Mouse (Mus musculus): ENCODE measurements around the gene Gm45062. TPM values are rescaled to one million over a fixed set of nuclear protein-coding genes. Genes with fewer than 3 reads are reported as not detected.
"Not testable (repeated sequence)": the region's sequence is repeated elsewhere in the genome, so short reads cannot be mapped to it uniquely, and the experiment has no call there.

The Gm45062 gene
- polyA plus RNA-seq, 1 experiment from 2014 or later = 12.1 TPM

DNA sequence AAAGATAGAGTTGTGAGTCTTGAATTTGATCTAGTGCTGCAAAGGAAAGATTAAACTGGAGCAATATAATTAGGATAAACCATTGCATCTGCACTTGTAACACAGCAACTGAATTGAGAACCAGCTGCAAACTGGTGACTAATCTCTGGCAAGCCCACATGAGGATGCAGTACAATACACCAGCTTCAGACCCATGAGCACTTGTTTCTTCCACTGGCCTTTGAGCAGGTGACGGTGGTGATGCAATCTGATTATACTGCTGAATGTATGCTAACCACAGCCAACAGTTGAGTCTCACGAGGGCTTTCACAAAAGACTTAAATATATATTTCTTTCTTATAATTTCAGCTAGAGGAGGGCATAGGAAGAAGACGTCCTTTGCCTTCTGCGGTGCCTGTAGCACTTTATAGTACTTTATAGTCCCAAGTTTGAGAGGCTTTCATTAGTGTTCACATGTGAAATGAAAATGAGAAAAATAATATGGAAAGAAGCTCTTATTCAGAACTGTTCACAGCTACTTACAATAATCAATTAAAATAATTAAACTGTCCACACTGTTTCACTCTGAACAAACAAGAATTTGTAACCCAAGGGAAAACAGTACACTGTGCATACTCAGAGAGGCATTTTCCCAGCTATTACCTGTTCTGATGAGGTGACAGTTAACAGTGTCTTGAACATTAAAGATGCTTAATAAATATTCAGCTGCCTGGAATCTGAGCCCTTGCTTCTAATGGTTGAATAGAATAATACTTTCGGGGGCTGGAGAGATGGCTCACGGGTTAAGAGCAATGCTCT, 40.0 kb downstream of the Gm45062 start:
- H3K9ac ChIP-seq (ENCODE audit: low read length) = no peak overlapping the region
- H3K4me2 ChIP-seq (ENCODE audit: low read depth, low read length) = no peak overlapping the region
- no peak overlapping the region for H3K27ac ChIP-seq (ENCODE audit: low read length)
- H3K4me1 ChIP-seq (replicated peaks; ENCODE audit: control insufficient read depth, insufficient read depth, low read length) = no peaks in the 10 kb centered on the region
- H3K9me3 ChIP-seq (ENCODE audit: control insufficient read depth, low read length) = no peaks in the 10 kb centered on the region
- WGBS = 85% methylated on average over 6 of the region's 6 CpGs
- H3K36me3 ChIP-seq (ENCODE audit: control insufficient read depth, insufficient read depth, low read length) = no peaks in the 10 kb centered on the region
- ATAC-seq (ENCODE audit: low read depth) = no peak
- H3K27me3 ChIP-seq (ENCODE audit: control insufficient read depth, insufficient read depth, low read depth, low read length) = no peaks in the 10 kb centered on the region
- no peak overlapping the region for H3K4me3 ChIP-seq (ENCODE audit: low read length)

DNA sequence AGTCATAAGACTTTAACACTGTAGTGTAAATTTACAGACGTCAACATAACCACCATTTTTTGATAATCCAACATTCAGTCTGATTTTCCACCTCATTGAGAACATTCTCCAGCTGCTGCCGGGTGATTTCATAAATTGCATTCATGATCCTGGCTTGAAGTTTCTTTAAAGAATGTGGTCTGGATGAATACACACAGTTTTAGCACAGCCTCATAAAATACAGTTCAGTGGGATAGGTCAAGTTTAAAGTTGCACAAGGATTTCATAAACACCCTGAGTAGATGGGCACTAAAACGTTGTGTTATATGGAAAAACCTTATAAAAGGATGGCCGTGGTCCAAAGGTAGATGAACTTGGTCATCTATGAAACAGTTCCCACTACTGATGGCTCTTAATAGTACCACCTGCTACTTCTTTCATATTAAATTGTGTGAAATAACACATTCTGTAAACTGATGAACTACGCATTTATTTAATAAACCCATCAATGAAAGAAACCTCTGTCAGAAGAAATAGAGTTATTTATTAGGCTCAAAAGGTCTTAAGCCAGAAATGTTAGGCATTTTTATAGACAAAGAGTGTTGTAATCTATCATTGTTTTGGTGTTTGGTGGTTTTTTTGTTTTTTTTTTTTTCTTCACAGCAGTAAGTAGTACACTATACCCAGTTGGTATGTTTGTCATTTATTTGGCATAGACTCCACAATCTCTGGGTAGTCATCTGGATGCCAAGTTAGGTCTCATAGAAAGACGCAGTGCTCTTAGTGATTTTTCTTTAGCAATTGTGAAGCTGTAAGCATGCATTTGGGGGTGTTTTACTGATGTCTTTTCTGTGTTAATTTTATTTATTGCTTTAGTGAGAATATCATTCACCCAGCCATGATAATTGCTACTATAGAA, 48.9 kb downstream of the Gm45062 start:
- Histone ChIP-seq H3K9ac (ENCODE audit: low read length) (no peak overlapping the region), H3K36me3 (ENCODE audit: control insufficient read depth, insufficient read depth, low read length) (no peaks in the 10 kb centered on the region), H3K27ac (ENCODE audit: low read length) (no peak overlapping the region), H3K9me3 (ENCODE audit: control insufficient read depth, low read length) (no peaks in the 10 kb centered on the region), H3K4me2 (ENCODE audit: low read depth, low read length) (no peak overlapping the region), H3K4me3 (ENCODE audit: low read length) (no peak overlapping the region), H3K4me1 (replicated peaks; ENCODE audit: control insufficient read depth, insufficient read depth, low read length) (no peaks in the 10 kb centered on the region), H3K27me3 (ENCODE audit: control insufficient read depth, insufficient read depth, low read depth, low read length) (no peaks in the 10 kb centered on the region)
- no peak for ATAC-seq (ENCODE audit: low read depth)
- 74% methylated on average over 6 of the region's 6 CpGs for WGBS

DNA sequence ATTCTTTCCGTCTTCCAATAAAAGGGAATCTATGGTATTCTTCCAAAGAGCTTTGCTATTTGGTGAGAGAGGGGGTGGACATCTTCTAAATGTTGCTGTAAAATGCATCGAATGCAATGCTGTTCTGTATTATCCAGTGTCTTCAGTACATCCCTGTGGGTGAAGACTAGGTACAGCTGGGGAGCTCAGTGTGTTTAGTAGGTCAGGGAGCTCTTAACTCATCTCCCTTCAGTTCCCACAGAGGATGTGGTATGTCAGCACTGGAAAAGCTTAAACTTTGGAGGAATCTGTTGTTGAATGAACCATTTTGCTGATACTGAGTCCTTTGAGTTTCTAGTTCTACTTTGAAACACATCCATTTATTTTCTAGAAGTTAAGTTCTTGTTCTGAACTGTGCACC, 53.3 kb downstream of the Gm45062 start:
- no peaks in the 10 kb centered on the region for H3K36me3 ChIP-seq (ENCODE audit: control insufficient read depth, insufficient read depth, low read length)
- no peaks in the 10 kb centered on the region for H3K9me3 ChIP-seq (ENCODE audit: control insufficient read depth, low read length)
- no peaks in the 10 kb centered on the region for H3K27me3 ChIP-seq (ENCODE audit: control insufficient read depth, insufficient read depth, low read depth, low read length)
- ATAC-seq (ENCODE audit: low read depth) = no peak
- no peaks in the 10 kb centered on the region for H3K4me1 ChIP-seq (replicated peaks; ENCODE audit: control insufficient read depth, insufficient read depth, low read length)
- no peak overlapping the region for H3K4me3 ChIP-seq (ENCODE audit: low read length)
- H3K27ac ChIP-seq (ENCODE audit: low read length) = no peak overlapping the region
- H3K9ac ChIP-seq (ENCODE audit: low read length) = no peak overlapping the region
- 91% methylated on average over 2 of the region's 2 CpGs for WGBS
- H3K4me2 ChIP-seq (ENCODE audit: low read depth, low read length) = no peak overlapping the region

DNA sequence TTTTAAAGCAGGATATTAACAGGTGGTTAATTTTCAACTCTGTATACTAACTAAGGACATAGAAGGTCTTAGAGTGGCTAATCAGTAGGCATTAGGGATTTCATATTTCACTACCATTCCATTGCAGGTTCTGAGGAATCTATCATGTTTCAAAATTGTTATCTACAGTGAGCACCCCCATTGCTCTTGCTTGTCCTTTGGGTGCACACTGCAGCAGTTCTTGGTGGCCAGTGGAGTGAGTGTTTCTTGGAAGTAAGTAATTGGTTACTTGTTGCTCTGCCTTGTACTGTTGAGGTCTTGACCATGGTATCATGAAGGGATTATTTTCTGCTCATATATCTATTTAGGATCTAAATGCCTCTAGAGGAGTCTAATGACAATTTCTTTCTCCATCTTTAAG, 57.0 kb downstream of the Gm45062 start:
- no peak for ATAC-seq (ENCODE audit: low read depth)
- H3K27me3 ChIP-seq (ENCODE audit: control insufficient read depth, insufficient read depth, low read depth, low read length) = no peaks in the 10 kb centered on the region
- H3K36me3 ChIP-seq (ENCODE audit: control insufficient read depth, insufficient read depth, low read length) = no peaks in the 10 kb centered on the region
- H3K4me3 ChIP-seq (ENCODE audit: low read length) = no peak overlapping the region
- no peaks in the 10 kb centered on the region for H3K9me3 ChIP-seq (ENCODE audit: control insufficient read depth, low read length)
- no peak overlapping the region for H3K4me2 ChIP-seq (ENCODE audit: low read depth, low read length)
- no peaks in the 10 kb centered on the region for H3K4me1 ChIP-seq (replicated peaks; ENCODE audit: control insufficient read depth, insufficient read depth, low read length)
- H3K9ac ChIP-seq (ENCODE audit: low read length) = no peak overlapping the region
- no peak overlapping the region for H3K27ac ChIP-seq (ENCODE audit: low read length)

DNA sequence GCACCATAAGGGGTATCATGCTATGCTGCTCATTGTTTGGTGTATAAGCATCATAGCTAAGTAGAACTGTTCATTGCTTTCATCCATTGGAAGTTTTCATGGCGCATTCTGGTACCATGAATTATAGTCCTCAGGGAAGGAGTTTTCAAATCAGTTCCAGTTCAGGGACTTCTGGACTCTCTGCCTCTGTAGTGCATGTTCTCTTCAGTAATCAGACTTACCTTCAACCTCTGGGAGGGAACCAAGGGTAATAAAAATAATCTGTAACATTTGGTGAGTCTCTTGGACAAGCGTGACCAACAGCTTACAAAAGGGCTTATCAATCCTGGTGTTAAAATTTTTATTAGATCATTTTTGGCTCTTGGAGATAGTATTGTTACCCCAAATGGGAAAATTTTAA, 60.3 kb downstream of the Gm45062 start:
- no peaks in the 10 kb centered on the region for H3K9me3 ChIP-seq (ENCODE audit: control insufficient read depth, low read length)
- no peak overlapping the region for H3K4me3 ChIP-seq (ENCODE audit: low read length)
- no peaks in the 10 kb centered on the region for H3K4me1 ChIP-seq (replicated peaks; ENCODE audit: control insufficient read depth, insufficient read depth, low read length)
- no peak for ATAC-seq (ENCODE audit: low read depth)
- no peak overlapping the region for H3K4me2 ChIP-seq (ENCODE audit: low read depth, low read length)
- H3K27me3 ChIP-seq (ENCODE audit: control insufficient read depth, insufficient read depth, low read depth, low read length) = no peaks in the 10 kb centered on the region
- WGBS = 92% methylated on average over 2 of the region's 2 CpGs
- no peaks in the 10 kb centered on the region for H3K36me3 ChIP-seq (ENCODE audit: control insufficient read depth, insufficient read depth, low read length)
- no peak overlapping the region for H3K27ac ChIP-seq (ENCODE audit: low read length)
- H3K9ac ChIP-seq (ENCODE audit: low read length) = no peak overlapping the region

DNA sequence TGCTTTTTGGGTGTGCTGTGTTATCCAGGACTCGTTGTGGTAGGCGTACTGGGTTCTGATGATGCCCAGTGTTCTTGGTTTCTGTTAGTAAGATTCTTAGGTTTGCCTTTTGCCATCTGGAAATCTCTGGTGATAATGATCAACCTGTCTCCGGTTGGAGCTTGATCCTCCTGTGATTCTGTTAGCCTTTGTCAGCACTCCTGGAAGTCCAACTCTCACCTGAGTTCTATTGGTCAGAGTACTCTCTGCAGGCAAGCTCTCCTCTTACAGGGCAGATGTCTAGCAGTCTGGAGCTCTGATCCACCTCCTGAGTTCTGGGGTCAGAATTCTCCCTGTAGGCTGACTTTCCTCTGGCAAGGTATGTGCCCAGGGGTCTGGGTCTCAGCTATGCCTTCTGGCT, 72.2 kb downstream of the Gm45062 start:
- not testable (repeated sequence) for H3K27ac ChIP-seq (ENCODE audit: low read length); H3K9me3 ChIP-seq (ENCODE audit: control insufficient read depth, low read length); H3K4me3 ChIP-seq (ENCODE audit: low read length); H3K4me2 ChIP-seq (ENCODE audit: low read depth, low read length); H3K4me1 ChIP-seq (replicated peaks; ENCODE audit: control insufficient read depth, insufficient read depth, low read length); ATAC-seq (ENCODE audit: low read depth); H3K9ac ChIP-seq (ENCODE audit: low read length); H3K36me3 ChIP-seq (ENCODE audit: control insufficient read depth, insufficient read depth, low read length); H3K27me3 ChIP-seq (ENCODE audit: control insufficient read depth, insufficient read depth, low read depth, low read length)
- WGBS = 91% methylated on average over 3 of the region's 3 CpGs

DNA sequence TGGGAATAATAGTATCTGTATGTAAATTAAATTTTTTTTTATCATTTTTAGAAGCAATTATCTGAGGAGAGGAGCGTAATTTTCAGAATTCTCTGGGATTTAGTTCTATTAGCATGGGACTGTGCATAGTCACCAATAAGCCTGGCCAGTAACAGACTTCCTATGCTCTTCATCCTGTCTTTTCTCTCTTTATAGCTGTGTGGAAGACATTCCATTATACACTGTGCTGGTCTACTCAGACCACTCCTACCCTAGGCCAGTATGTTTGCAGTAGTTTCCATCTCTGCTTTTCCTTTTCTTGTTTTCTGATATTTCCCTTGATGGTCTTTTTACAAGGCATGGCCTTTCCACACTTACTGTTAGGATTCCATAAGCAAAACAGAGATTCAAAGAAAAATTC, 74.1 kb downstream of the Gm45062 start:
- Histone ChIP-seq H3K27me3 (ENCODE audit: control insufficient read depth, insufficient read depth, low read depth, low read length) (no peaks in the 10 kb centered on the region), H3K9ac (ENCODE audit: low read length) (no peak overlapping the region), H3K9me3 (ENCODE audit: control insufficient read depth, low read length) (no peaks in the 10 kb centered on the region), H3K27ac (ENCODE audit: low read length) (no peak overlapping the region), H3K4me1 (replicated peaks; ENCODE audit: control insufficient read depth, insufficient read depth, low read length) (no peaks in the 10 kb centered on the region), H3K36me3 (ENCODE audit: control insufficient read depth, insufficient read depth, low read length) (no peaks in the 10 kb centered on the region), H3K4me3 (ENCODE audit: low read length) (no peak overlapping the region), H3K4me2 (ENCODE audit: low read depth, low read length) (no peak overlapping the region)
- WGBS = 100% methylated on average over 1 of the region's 1 CpGs
- ATAC-seq (ENCODE audit: low read depth) = no peak

DNA sequence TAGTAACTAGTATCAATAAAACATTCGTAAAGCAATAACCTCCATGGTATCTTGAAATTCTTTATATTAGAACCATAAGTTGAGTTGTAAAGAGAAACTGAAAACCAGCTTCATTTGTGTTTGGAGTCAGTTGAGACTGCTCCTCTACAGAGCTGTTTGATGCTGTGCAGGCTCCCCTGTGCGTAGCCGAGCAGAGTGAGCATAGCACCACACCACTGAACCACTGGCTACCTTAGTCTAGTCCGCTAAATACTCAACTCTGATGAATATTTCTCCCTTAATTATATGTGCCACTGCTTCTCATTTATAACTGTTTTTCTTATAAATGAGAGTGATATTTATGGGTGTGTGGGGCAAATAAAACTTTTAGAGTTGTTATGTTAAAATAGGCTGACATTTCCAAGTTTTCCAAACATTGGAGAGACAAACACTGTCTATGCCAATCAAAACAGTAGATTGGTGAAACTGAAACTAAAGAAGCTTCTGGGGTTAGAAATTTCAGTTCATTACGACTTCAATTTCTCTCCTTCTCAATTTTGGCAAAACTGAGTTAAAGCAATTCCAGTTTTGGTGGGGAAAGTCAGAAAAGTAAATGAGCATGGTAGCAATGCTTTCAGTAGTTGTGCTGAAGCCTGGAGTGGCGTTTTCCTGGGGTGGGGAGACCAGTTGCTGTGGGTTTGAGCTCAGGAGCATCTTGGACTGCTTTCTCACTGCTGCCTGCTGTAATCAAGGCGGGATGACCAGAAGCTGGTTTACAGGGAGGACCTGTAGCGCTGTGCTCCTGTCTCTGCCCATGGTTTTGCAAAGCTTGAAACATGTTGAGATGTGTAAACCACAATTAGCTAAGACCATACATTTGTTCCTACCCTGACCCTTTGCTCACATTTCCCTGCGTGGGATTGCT, 77.5 kb downstream of the Gm45062 start:
- WGBS = 81% methylated on average over 9 of the region's 9 CpGs
- no peak overlapping the region for H3K27ac ChIP-seq (ENCODE audit: low read length)
- no peak overlapping the region for H3K4me2 ChIP-seq (ENCODE audit: low read depth, low read length)
- H3K4me1 ChIP-seq (replicated peaks; ENCODE audit: control insufficient read depth, insufficient read depth, low read length) = no peaks in the 10 kb centered on the region
- no peaks in the 10 kb centered on the region for H3K27me3 ChIP-seq (ENCODE audit: control insufficient read depth, insufficient read depth, low read depth, low read length)
- H3K4me3 ChIP-seq (ENCODE audit: low read length) = no peak overlapping the region
- no peaks in the 10 kb centered on the region for H3K36me3 ChIP-seq (ENCODE audit: control insufficient read depth, insufficient read depth, low read length)
- H3K9ac ChIP-seq (ENCODE audit: low read length) = no peak overlapping the region
- no peak for ATAC-seq (ENCODE audit: low read depth)
- no peaks in the 10 kb centered on the region for H3K9me3 ChIP-seq (ENCODE audit: control insufficient read depth, low read length)

DNA sequence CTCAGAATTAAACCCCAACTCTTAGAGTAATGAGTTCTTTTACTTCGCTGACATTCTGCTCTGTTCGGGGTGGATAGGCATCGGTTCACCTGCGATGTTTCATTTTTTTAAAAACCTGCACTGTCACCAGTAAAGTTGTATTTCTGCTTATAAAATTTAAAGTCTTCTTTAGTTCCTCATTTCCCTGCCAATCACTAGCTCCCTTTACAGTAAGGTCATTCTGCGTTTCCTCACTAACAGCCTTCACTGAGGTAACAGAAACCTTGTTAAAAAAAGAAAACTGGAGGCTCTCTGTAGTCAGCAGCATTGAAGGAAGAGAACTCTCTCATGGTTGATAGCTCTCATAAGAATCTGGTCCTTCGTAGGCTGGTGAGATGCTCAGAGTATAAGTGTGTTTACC, 80.2 kb downstream of the Gm45062 start:
- Histone ChIP-seq H3K27ac (ENCODE audit: low read length) (no peak overlapping the region), H3K4me1 (replicated peaks; ENCODE audit: control insufficient read depth, insufficient read depth, low read length) (no peaks in the 10 kb centered on the region), H3K36me3 (ENCODE audit: control insufficient read depth, insufficient read depth, low read length) (no peaks in the 10 kb centered on the region), H3K9ac (ENCODE audit: low read length) (no peak overlapping the region), H3K27me3 (ENCODE audit: control insufficient read depth, insufficient read depth, low read depth, low read length) (no peaks in the 10 kb centered on the region), H3K4me3 (ENCODE audit: low read length) (no peak overlapping the region), H3K9me3 (ENCODE audit: control insufficient read depth, low read length) (no peaks in the 10 kb centered on the region), H3K4me2 (ENCODE audit: low read depth, low read length) (no peak overlapping the region)
- ATAC-seq (ENCODE audit: low read depth) = no peak
- WGBS = 83% methylated on average over 6 of the region's 6 CpGs
